Mouse (Mus musculus) lung, embryonic 15.5 days (tissue): ENCODE data around the gene Gpr137b. TPM values are rescaled to one million over a fixed set of nuclear protein-coding genes. Genes with fewer than 3 reads are reported as not detected.
"Not testable (repeated sequence)": the region's sequence is repeated elsewhere in the genome, so short reads cannot be mapped to it uniquely, and the experiment has no call there.

ENCODE experiments used
- ATAC-seq: fragments of 200-750 bp; cut with Nextera tagmentation; 2 replicates; pipeline ENCODE4 v1.8.0; 2017; ENCODE audit warnings: moderate number of reproducible peaks, borderline replicate concordance; ENCODE audit not compliant: low FRiP score, low TSS enrichment; ENCODE audit errors: extremely low read depth
- H3K27ac ChIP-seq: fragments of 300-500 bp; sonication (generic); 2 replicates; pipeline ENCODE4 v1.5.1; 2015; ENCODE audit warnings: moderate library complexity, mild to moderate bottlenecking, inconsistent platforms
- H3K27me3 ChIP-seq: fragments of 300-500 bp; sonication (generic); 2 replicates; pipeline ENCODE4 v1.6.1; 2015; ENCODE audit warnings: inconsistent platforms
- H3K36me3 ChIP-seq: fragments of 300-500 bp; sonication (generic); 2 replicates; pipeline ENCODE4 v1.6.1; 2015; ENCODE audit warnings: inconsistent platforms
- H3K4me1 ChIP-seq: fragments of 300-500 bp; sonication (generic); 2 replicates; pipeline ENCODE4 v1.6.1; 2015; ENCODE audit warnings: inconsistent platforms
- H3K4me2 ChIP-seq: fragments of 300-500 bp; sonication (generic); 2 replicates; pipeline ENCODE4 v1.6.1; 2015; ENCODE audit warnings: inconsistent platforms, mild to moderate bottlenecking, moderate library complexity
- H3K4me3 ChIP-seq: fragments of 300-500 bp; sonication (generic); 2 replicates; pipeline ENCODE4 v1.5.1; 2015; ENCODE audit warnings: mild to moderate bottlenecking, inconsistent platforms
- H3K9ac ChIP-seq: fragments of 300-500 bp; sonication (generic); 2 replicates; pipeline ENCODE4 v1.6.1; 2015; ENCODE audit warnings: inconsistent platforms
- H3K9me3 ChIP-seq: fragments of 300-500 bp; sonication (generic); 2 replicates; pipeline ENCODE4 v1.6.1; 2016; ENCODE audit warnings: inconsistent platforms
- WGBS: fragments of 180-500 bp; shearing (Covaris S2); methylation state at CpG from one replicate; pipeline ENCODE4 v1.1.7; 2015; 5-methylcytosine and 5-hydroxymethylcytosine counted together
- polyA plus RNA-seq: library from polyadenylated mRNA; unstranded; fragments of >200 nt; fragmentation: Nextera tagmentation; extraction: Ambion mirVana; gene quantifications from 2 replicates; pipeline ENCODE4 v1.2.1, GENCODE M21; 2015

Gene Gpr137b
- polyA plus RNA-seq, 1 experiment from 2014 or later, result 13.6 TPM

DNA sequence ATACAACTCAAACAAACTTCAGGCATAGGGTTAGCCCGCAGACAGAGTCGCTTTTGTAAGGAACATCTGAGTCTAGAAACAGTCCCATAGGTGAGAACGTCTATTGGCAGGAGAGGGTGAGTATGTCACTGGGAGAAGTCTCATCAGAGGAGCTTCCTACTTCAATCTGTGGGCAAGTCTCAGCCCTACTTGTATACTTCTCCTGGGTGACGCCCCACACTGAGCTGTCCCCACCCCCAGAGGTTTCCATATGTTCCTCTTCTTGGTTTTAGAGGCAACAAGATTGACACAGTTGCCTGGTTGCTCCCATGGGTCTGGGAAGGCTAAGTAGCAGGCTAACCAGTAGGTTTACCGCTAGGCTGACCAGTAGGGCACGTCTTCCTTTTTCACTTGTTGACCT lies 10.0 kb upstream of the Gpr137b start:
- not testable (repeated sequence) for H3K27me3 ChIP-seq, H3K4me3 ChIP-seq, H3K9me3 ChIP-seq, ATAC-seq, H3K36me3 ChIP-seq, H3K4me2 ChIP-seq, H3K4me1 ChIP-seq, H3K27ac ChIP-seq, H3K9ac ChIP-seq
- 79% methylated on average over 6 of the region's 6 CpGs for WGBS

DNA sequence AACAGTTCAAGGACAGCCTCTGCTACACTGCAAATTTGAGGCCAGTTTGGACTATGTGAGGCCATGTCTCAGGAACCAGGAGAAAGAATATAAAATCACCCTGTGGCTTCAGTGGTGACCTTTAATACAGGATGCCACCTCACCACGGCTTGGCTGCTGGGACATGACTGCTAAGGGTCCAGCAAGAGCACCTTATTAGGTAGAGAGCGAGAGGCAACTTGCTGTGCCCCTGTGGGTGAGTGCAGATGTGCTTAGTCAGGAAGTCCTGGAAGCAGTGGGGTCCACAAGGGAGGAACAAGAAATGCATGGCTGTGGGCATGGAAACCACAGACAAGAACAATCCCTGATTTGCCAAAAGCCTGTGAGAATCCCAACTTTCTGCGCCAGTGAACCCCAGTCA lies 9.6 kb upstream of the Gpr137b start:
- H3K27me3 ChIP-seq, H3K36me3 ChIP-seq, H3K9ac ChIP-seq, H3K9me3 ChIP-seq, H3K4me3 ChIP-seq, H3K27ac ChIP-seq, H3K4me2 ChIP-seq, ATAC-seq, H3K4me1 ChIP-seq: not testable (repeated sequence)
- WGBS, result 81% methylated on average over 3 of the region's 3 CpGs

DNA sequence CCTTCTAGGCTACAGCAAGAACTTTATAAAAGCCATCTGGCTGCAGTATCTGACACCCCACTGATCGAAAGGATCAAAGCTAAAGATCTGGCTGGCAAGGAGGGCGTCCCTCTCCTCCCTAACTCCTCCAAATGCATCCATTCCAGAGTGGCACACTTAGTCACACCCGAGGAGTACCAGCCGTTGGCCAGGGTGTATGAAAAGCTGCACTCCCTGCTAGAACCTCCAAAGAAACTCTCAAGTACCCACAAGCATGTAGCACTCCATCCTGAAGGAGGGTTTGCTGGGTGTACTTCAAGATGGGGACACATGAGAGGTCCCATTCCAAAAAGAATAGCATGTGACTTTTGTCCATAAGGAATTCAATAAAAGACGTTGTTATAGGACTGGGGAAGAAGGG lies 9.0 kb upstream of the Gpr137b start:
- H3K27ac ChIP-seq, H3K9ac ChIP-seq, H3K27me3 ChIP-seq, H3K4me2 ChIP-seq, H3K4me1 ChIP-seq, H3K4me3 ChIP-seq, H3K36me3 ChIP-seq, H3K9me3 ChIP-seq: not testable (repeated sequence)
- WGBS, result 49% methylated on average over 5 of the region's 5 CpGs
- ATAC-seq, result peak; percentile 33; the same call in 1 of the 2 replicates

GRCm38 (mm10) chr13:13400851-13401250 lies 7.0 kb upstream of the Gpr137b start:
- H3K9ac ChIP-seq, H3K4me3 ChIP-seq, H3K27ac ChIP-seq, H3K9me3 ChIP-seq, H3K4me2 ChIP-seq, ATAC-seq, H3K36me3 ChIP-seq, H3K4me1 ChIP-seq, H3K27me3 ChIP-seq: not testable (repeated sequence)
- WGBS, result 72% methylated on average over 3 of the region's 3 CpGs

GRCm38 (mm10) chr13:13394096-13394395 lies 232 bp upstream of the Gpr137b start:
- H3K27me3 ChIP-seq, H3K27ac ChIP-seq, H3K9ac ChIP-seq, H3K9me3 ChIP-seq, H3K36me3 ChIP-seq, H3K4me1 ChIP-seq: not testable (repeated sequence)
- peak; percentile 62 for ATAC-seq
- peak overlapping the region; percentile 61 for H3K4me2 ChIP-seq
- WGBS, result 0% methylated on average over 15 of the region's 15 CpGs
- peak overlapping the region; percentile 43 for H3K4me3 ChIP-seq

- H3K27ac ChIP-seq, H3K4me2 ChIP-seq, H3K9me3 ChIP-seq, H3K36me3 ChIP-seq, H3K27me3 ChIP-seq, H3K9ac ChIP-seq, H3K4me3 ChIP-seq, H3K4me1 ChIP-seq, ATAC-seq: not testable (repeated sequence)
- WGBS, result 69% methylated on average over 2 of the region's 7 CpGs
These were observed 15.5 kb downstream of the Gpr137b start for GRCm38 (mm10) chr13:13378168-13378859.

- H3K4me3 ChIP-seq, result no peak overlapping the region
- H3K4me2 ChIP-seq, result no peak overlapping the region
- WGBS, result 79% methylated on average over 5 of the region's 5 CpGs
- ATAC-seq, result no peak
- no peaks in the 10 kb centered on the region for H3K9me3 ChIP-seq
- H3K36me3 ChIP-seq, result no peaks in the 10 kb centered on the region
- no peak overlapping the region for H3K9ac ChIP-seq
- H3K4me1 ChIP-seq, result no peaks in the 10 kb centered on the region
- H3K27me3 ChIP-seq, result no peaks in the 10 kb centered on the region
- H3K27ac ChIP-seq, result no peak overlapping the region
These were observed 16.6 kb downstream of the Gpr137b start for GRCm38 (mm10) chr13:13377180-13377579.

- peak overlapping the region; percentile 73 for H3K27ac ChIP-seq
- not testable (repeated sequence) for H3K36me3 ChIP-seq, H3K9me3 ChIP-seq, H3K4me1 ChIP-seq, H3K27me3 ChIP-seq, H3K4me3 ChIP-seq, H3K9ac ChIP-seq, H3K4me2 ChIP-seq
- 63% methylated on average over 6 of the region's 6 CpGs for WGBS
- peak; percentile 71 for ATAC-seq
These were observed 19.8 kb downstream of the Gpr137b start for GRCm38 (mm10) chr13:13373965-13374364.

DNA sequence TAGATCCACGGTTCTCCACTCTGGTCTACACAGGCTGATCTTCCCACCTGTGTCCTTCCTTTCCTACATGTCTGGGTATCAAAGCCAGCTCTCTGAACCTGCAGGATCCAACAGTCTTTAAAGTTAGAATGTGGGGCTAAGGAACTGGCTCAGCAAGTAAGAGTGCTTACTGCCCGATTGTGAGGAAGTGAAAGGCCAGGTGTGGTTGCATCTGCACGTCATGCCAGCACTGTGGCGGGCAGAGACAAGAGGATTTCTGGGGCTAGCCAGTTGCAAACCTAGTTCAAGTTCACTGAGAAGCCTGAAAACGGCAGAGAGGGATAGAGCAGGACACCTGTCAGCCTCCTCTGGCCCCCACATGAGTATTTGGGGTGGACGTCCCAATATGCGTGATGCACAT lies 22.4 kb downstream of the Gpr137b start:
- H3K36me3 ChIP-seq, H3K27me3 ChIP-seq, H3K4me1 ChIP-seq, ATAC-seq, H3K4me3 ChIP-seq, H3K9me3 ChIP-seq, H3K4me2 ChIP-seq, H3K27ac ChIP-seq, H3K9ac ChIP-seq: not testable (repeated sequence)
- WGBS, result 92% methylated on average over 7 of the region's 7 CpGs

- not testable (repeated sequence) for H3K4me3 ChIP-seq, H3K4me1 ChIP-seq, H3K4me2 ChIP-seq, H3K36me3 ChIP-seq, H3K27ac ChIP-seq, ATAC-seq, H3K27me3 ChIP-seq, H3K9ac ChIP-seq, H3K9me3 ChIP-seq
- WGBS, result 89% methylated on average over 2 of the region's 2 CpGs
These were observed 27.4 kb downstream of the Gpr137b start for GRCm38 (mm10) chr13:13366371-13366770.

- not testable (repeated sequence) for H3K36me3 ChIP-seq, H3K27me3 ChIP-seq, H3K4me1 ChIP-seq, ATAC-seq, H3K4me3 ChIP-seq, H3K4me2 ChIP-seq, H3K9ac ChIP-seq, H3K27ac ChIP-seq, H3K9me3 ChIP-seq
- WGBS, result 95% methylated on average over 7 of the region's 7 CpGs
These were observed 30.3 kb downstream of the Gpr137b start for GRCm38 (mm10) chr13:13363536-13363935.

GRCm38 (mm10) chr13:13362261-13362660 lies 31.6 kb downstream of the Gpr137b start:
- not testable (repeated sequence) for H3K4me1 ChIP-seq, H3K4me2 ChIP-seq, H3K9me3 ChIP-seq, H3K36me3 ChIP-seq, H3K4me3 ChIP-seq, H3K27me3 ChIP-seq, H3K9ac ChIP-seq, ATAC-seq, H3K27ac ChIP-seq
- WGBS, result 91% methylated on average over 6 of the region's 6 CpGs

- H3K4me3 ChIP-seq, H3K4me2 ChIP-seq, H3K9me3 ChIP-seq, H3K9ac ChIP-seq, H3K27ac ChIP-seq, H3K36me3 ChIP-seq, H3K27me3 ChIP-seq, H3K4me1 ChIP-seq: not testable (repeated sequence)
- ATAC-seq, result peak; percentile 24; the same call in 1 of the 2 replicates
- WGBS, result 44% methylated on average over 4 of the region's 4 CpGs
These were observed 33.8 kb downstream of the Gpr137b start for GRCm38 (mm10) chr13:13360045-13360444.
